Mouse (Mus musculus) liver, postnatal 0 days (tissue): ENCODE data around the gene Psmd3.

Experiments used
- CTCF ChIP-seq: sonication (generic); IDR thresholded peaks from 2 replicates; pipeline ENCODE4 v1.5.1; 2016; ENCODE audit warnings: antibody characterized with exemption, low read depth
- EP300 ChIP-seq: IDR thresholded peaks from 2 replicates; pipeline ENCODE4 v1.6.1; 2016; ENCODE audit warnings: antibody characterized with exemption, low read depth, mild to moderate bottlenecking

DNA sequence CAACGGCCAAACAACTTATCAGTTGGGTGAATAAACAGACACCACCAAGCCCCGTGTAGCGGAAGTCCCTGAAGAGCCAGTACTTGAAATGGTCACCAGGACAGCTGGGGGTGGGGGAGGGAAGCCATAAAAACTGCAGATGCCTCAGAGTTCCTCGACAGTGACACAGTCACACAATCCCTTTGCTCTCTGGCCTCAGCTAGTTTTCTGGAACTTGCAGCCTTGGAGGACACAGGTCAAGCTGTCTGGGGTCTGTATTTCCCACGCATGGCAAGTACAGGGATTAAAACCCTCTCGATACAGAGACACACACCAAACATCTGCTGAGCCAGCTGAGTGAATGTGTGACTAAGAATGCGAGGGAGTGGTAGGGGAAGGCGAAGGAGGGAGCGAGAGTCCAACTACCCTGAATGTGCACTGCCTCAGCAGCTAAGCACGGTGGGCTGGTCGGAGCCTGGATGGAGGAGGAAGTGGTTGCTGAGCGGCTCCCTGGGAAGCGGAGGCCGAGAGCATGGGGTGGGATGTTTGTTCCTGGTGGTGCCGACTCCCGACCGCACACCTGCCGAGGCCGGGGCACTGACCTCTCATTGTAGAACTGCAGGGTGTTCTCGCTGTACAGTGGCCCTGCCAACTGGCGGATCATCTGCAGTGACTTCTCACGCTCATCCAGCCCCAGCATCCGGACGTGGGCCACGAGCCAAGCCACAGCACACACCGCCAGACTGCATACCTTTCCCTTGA is 26.8 kb downstream of the Psmd3 start:
- TF ChIP-seq CTCF (no peak), EP300 (no peak)
